Comparison of ENCODE assay signal across 8 mouse cellular contexts in the genomic region with DNA sequence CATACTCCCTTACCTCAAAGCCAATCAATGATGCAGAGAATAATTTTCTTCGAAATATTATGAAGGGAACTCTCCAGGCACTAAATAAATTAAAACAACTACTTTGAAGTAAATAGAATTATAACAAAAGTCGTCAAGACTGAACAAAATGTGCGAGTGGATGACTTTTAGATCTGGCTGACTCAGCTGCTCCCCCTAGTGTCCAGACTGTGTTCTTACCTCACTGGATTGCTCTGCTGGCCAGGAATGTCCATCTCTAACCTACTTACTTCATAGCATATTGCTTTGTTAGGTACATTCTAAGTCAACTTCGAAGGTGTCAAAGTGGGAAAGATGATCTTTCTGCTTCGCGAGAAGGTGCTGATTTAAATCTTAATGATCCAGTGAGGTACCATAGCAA.
DNase-seq lines count a peak whose midpoint lies in the region; ATAC-seq and TF ChIP-seq lines count a peak whose summit lies in the region.

No protein-coding gene starts in this region.

- in situ Hi-C loops in CH12.LX (cut with MboI; ENCODE audit: low pct_ligation_motif_present, low pct_unique_long_range_greater_than_20kb, low sequenced_read_pairs), result loop anchor here (25.0 kb wide), 2 partner anchors 231 to 656 kb away; no protein-coding TSS in a partner anchor

- TF ChIP-seq RAD21 in CH12.LX (IDR thresholded peaks at IDR 0.05; ENCODE audit: low read depth, low read length), result peak; percentile 78

- no peaks in the 10 kb centered on the region for H3K27me3 ChIP-seq in CH12.LX (replicated peaks)

- peak; percentile 84 to 95 for TF ChIP-seq CTCF in CH12.LX (conservative IDR thresholded peaks at IDR 0.05 in 1 of 2, IDR thresholded peaks at IDR 0.05 in 1 of 2; ENCODE audit: low read depth in 2 of 2, low read length in 2 of 2)

- H3K9ac ChIP-seq in CH12.LX (ENCODE audit: insufficient read depth, low read depth), result no peak overlapping the region

- dilution Hi-C loops in CH12.LX (cut with MboI; ENCODE audit: extremely low pct_ligation_motif_present, extremely low pct_unique_long_range_greater_than_20kb, low sequenced_read_pairs), result no loop called here

- H3K4me1 ChIP-seq in CH12.LX (ENCODE audit: control insufficient read depth in 1 of 2, insufficient read depth in 2 of 2), result no peaks in the 10 kb centered on the region

- intact Hi-C loops in left cerebral cortex, postnatal 36 days (cut with DNase I), result loop anchor here (5.0 kb wide), 2 partner anchors 656 to 716 kb away; no protein-coding TSS in a partner anchor

- no peak overlapping the region for H3K4me3 ChIP-seq in CH12.LX (replicated peaks in 1 of 3; ENCODE audit: low read depth in 2 of 3, low read length in 2 of 3, poor library complexity in 1 of 3)

- TF ChIP-seq POLR2A in CH12.LX (IDR thresholded peaks at IDR 0.05; ENCODE audit: low read depth, low read length), result no peak

- DNase-seq in 3T3-L1 (ENCODE audit: low read depth, low spot score) (peak; percentile 90), CH12.LX (ENCODE audit: extremely low read depth) (peak; percentile 66)
- DNase-seq in c-Kit-negative CD71-positive TER-119-positive erythroid progenitor cells, embryonic 14.5 days (ENCODE audit: low read depth, low spot score), result peak; percentile 12
- peak; percentile 28 for DNase-seq in fibroblast of lung, adult 2 months (ENCODE audit: low read depth)
- peak; percentile 62 for DNase-seq in induced T-regulatory cell, adult 2 months (ENCODE audit: low read depth)
- peak; percentile 42 to 54 for DNase-seq in left cerebral cortex, postnatal 36 days (ENCODE audit: low spot score in 2 of 2)
- DNase-seq in thymus, postnatal 36 days, result peak; percentile 6 to 8

- no peaks in the 10 kb centered on the region for H3K36me3 ChIP-seq in CH12.LX (replicated peaks in 1 of 2; ENCODE audit: control insufficient read depth in 1 of 2, insufficient read depth in 1 of 2, low read length in 1 of 2)

- peak; percentile 71 for ATAC-seq in monocyte, adult 5-6 weeks (replicated peaks; ENCODE audit: insufficient number of reproducible peaks, low FRiP score, low TSS enrichment, poor library complexity, severe bottlenecking)

- no peak for TF ChIP-seq EP300 in CH12.LX (IDR thresholded peaks at IDR 0.05; ENCODE audit: low read length)

- H3K4me2 ChIP-seq in CH12.LX (ENCODE audit: insufficient read depth, low read depth, poor library complexity, severe bottlenecking), result no peak overlapping the region

- H3K79me2 ChIP-seq in CH12.LX (replicated peaks; ENCODE audit: control insufficient read depth, extremely low read depth, insufficient read depth, poor library complexity, severe bottlenecking), result no peaks in the 10 kb centered on the region

- no peak overlapping the region for H3K27ac ChIP-seq in CH12.LX (ENCODE audit: insufficient read depth, low read depth)

- no peaks in the 10 kb centered on the region for H3K9me3 ChIP-seq in CH12.LX (replicated peaks; ENCODE audit: low read length)

TF ChIP-seq in CH12.LX, 34 proteins besides CTCF, POLR2A, EP300 and RAD21:
- no peak for TF ChIP-seq ZNF384 (IDR thresholded peaks at IDR 0.05; ENCODE audit: low read depth, low read length)
- no peak for TF ChIP-seq MAZ (IDR thresholded peaks at IDR 0.05; ENCODE audit: low read depth, low read length)
- no peak for TF ChIP-seq MAX (IDR thresholded peaks at IDR 0.05; ENCODE audit: low read length)
- TF ChIP-seq SMC3 (IDR thresholded peaks at IDR 0.05; ENCODE audit: low read depth, low read length), result peak; percentile 76
- no peak for TF ChIP-seq ZMIZ1 (IDR thresholded peaks at IDR 0.05; ENCODE audit: low read depth, low read length)
- no peak for TF ChIP-seq SIN3A (IDR thresholded peaks at IDR 0.05; ENCODE audit: low read length)
- no peak; the same call in 1 of the 2 replicates for TF ChIP-seq NELFE (IDR thresholded peaks at IDR 0.05; ENCODE audit: low read depth, low read length)
- no peak for TF ChIP-seq JUND (conservative IDR thresholded peaks at IDR 0.05; ENCODE audit: low read depth, low read length)
- peak; percentile 83 for TF ChIP-seq MAFK (IDR thresholded peaks at IDR 0.05; ENCODE audit: insufficient replicate concordance, low read length)
- TF ChIP-seq USF1 (IDR thresholded peaks at IDR 0.05; ENCODE audit: low read depth, low read length), result no peak
- no peak for TF ChIP-seq ETS1 (conservative IDR thresholded peaks at IDR 0.05; ENCODE audit: low read depth, low read length)
- no peak for TF ChIP-seq RCOR1 (conservative IDR thresholded peaks at IDR 0.05; ENCODE audit: low read depth, low read length)
- TF ChIP-seq KAT2A (IDR thresholded peaks at IDR 0.05; ENCODE audit: insufficient replicate concordance, low read length), result no peak
- no peak for TF ChIP-seq IRF4 (IDR thresholded peaks at IDR 0.05; ENCODE audit: low read depth, low read length)

Comparison
In these comparisons a context has a peak if more than half of its experiments do, and no peak if none do; other contexts are left out.
1. DNase-seq: peak in every context shown above with its lines; median percentile 90 in 3T3-L1; 66 in CH12.LX; 62 in induced T-regulatory cell, adult 2 months; 48 in left cerebral cortex, postnatal 36 days; 28 in fibroblast of lung, adult 2 months; 12 in c-Kit-negative CD71-positive TER-119-positive erythroid progenitor cells, embryonic 14.5 days; 7 in thymus, postnatal 36 days.